Mouse (Mus musculus) midbrain, embryonic 10.5 days (tissue): ENCODE results near the gene Prdx6. TPM values are rescaled to one million over a fixed set of nuclear protein-coding genes. Genes with fewer than 3 reads are reported as not detected.

Experiments
- DNase-seq: peaks from one replicate; pipeline ENCODE4 v3.0.0-alpha.2; 2017; ENCODE audit warnings: low spot score
- H3K27ac ChIP-seq: fragments of 300-500 bp; sonication (generic); replicated peaks from 2 replicates; pipeline ENCODE4 v1.5.1; 2016; ENCODE audit warnings: mild to moderate bottlenecking
- H3K27me3 ChIP-seq: fragments of 300-500 bp; sonication (generic); 2 replicates; pipeline ENCODE4 v1.6.1; 2016; ENCODE audit warnings: low read depth, mild to moderate bottlenecking; ENCODE audit not compliant: poor library complexity, severe bottlenecking
- H3K36me3 ChIP-seq: fragments of 300-500 bp; sonication (generic); 2 replicates; pipeline ENCODE4 v1.6.1; 2016; ENCODE audit warnings: mild to moderate bottlenecking, moderate library complexity
- H3K4me1 ChIP-seq: fragments of 300-500 bp; sonication (generic); 2 replicates; pipeline ENCODE4 v1.6.1; 2016
- H3K4me3 ChIP-seq: fragments of 300-500 bp; sonication (generic); 2 replicates; pipeline ENCODE4 v1.5.1; 2016; ENCODE audit warnings: mild to moderate bottlenecking, moderate library complexity
- H3K9me3 ChIP-seq: fragments of 300-500 bp; sonication (generic); replicated peaks from 2 replicates; pipeline ENCODE4 v1.6.1; 2016; ENCODE audit warnings: mild to moderate bottlenecking
- WGBS: fragments of 180-500 bp; shearing (Covaris S2); methylation state at CpG from one replicate; pipeline ENCODE4 v1.1.7; 2016; 5-methylcytosine and 5-hydroxymethylcytosine counted together
- polyA plus RNA-seq: library from polyadenylated mRNA; unstranded; fragments of >200 nt; fragmentation: Nextera tagmentation; extraction: Ambion mirVana; gene quantifications from 2 replicates; pipeline ENCODE4 v1.2.1, GENCODE M21; 2016

The Prdx6 gene
- 419 and 505 TPM in 2 replicates for polyA plus RNA-seq

DNA sequence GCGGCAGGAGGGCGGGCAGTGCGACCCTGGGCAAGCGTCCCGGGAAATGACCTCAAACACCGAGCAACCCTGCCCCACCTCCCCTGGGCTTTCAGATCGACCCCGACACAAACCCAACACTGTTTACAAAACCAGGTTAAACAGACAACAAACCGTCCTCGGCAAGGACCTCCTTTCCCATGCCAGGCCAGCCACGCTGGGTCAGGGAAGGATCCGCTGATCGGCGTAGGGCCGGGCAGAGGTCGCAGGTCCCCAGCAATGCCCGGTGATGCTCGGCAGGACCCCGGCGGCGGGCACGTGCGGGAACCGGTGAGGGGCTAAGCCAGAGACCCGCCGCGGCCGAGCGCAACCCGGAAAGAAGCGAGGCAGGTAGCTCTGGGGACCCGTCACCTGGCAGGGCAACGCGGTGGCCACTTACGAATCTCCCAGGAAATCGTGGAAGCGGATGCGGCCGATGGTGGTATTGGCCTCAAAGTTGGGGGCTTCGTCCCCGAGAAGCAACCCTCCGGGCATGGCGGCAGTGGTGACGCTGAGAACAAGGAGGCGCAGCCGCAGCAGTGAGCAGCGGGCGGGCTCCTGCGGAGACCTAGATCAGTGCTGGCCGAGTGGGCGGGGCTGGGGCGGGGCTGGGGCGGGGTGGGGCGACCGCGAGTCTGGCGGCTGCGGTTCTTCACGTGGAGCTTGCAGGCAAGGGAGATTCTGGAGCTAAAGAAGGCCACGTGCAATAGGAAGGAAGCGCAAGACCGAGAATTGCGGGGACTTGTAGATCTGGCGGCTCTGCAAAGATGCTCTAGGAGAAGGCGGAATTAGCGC, at the start of gene Prdx6:
Gene Prdx6, minus strand, starts transcription at position 616 of the 813 bp plus-strand sequence.
- Histone ChIP-seq H3K27ac (peak within 1 kb of the TSS; percentile 94), H3K9me3 (no peaks in the 10 kb centered on the region), H3K27me3 (peaks cover 24% of the 10 kb centered on the region), H3K4me1 (peaks cover 40% of the 10 kb centered on the region), H3K4me3 (peak within 1 kb of the TSS; percentile 88), H3K36me3 (peaks cover 18% of the 10 kb centered on the region)
- 1% methylated on average over 66 of the region's 66 CpGs for WGBS
- peak; percentile 90 for DNase-seq

DNA sequence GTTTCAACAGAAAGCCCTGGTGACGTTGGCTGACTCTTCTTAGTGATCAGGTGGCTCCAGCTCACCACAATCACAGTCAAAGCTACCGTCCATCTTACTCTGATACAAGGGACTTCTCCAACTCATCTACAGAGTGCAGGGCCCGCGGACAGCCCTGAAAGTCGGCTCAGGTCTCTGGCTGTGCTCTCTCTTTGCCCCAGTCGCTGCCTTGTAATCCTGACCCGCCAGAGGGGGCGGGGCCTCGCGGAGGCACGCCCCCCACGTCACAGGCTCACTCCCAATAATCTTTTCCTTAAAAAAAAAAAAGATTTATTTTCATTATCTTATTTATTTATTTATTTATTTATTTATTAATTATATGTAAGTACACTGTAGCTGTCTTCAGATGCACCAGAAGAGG, 37.2 kb upstream of the Prdx6 start:
- DNase-seq: no peak
- H3K27me3 ChIP-seq: no peaks in the 10 kb centered on the region
- H3K4me1 ChIP-seq: no peaks in the 10 kb centered on the region
- H3K36me3 ChIP-seq: no peaks in the 10 kb centered on the region
- 53% methylated on average over 12 of the region's 12 CpGs for WGBS
- H3K27ac ChIP-seq: no peak overlapping the region
- no peaks in the 10 kb centered on the region for H3K9me3 ChIP-seq
- H3K4me3 ChIP-seq: no peak overlapping the region

DNA sequence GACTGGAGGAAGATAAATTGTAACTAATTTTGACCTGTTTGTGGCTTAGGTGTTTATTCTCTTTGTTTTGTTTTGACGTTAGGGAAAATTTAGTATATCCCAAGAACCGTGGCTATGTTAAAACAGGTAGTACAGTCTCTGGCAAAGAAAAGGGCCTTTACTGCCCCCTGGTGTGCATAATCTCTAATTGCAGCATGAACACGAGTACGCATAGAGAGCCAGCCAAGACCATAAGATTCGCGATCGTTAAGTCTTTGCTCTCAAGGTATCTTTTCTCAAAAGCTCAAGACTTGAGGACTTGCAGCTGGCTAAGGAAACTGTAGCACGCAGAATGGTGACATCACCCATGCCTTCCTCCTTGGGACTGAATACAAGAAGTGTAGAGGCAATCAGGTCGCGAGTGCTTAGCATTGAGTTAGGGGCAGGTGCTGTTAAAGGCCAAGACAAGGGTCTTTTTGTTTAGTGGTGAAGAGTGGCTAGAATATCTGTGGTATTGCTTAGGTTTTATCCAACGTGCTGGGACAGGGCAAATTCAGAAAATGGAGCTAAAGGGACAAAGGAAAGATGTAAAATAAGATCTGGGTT, 35.8 kb upstream of the Prdx6 start:
- Histone ChIP-seq H3K9me3 (no peaks in the 10 kb centered on the region), H3K36me3 (no peaks in the 10 kb centered on the region), H3K4me3 (no peak overlapping the region), H3K4me1 (no peaks in the 10 kb centered on the region), H3K27me3 (no peaks in the 10 kb centered on the region), H3K27ac (no peak overlapping the region)
- WGBS: 43% methylated on average over 11 of the region's 11 CpGs
- peak; percentile 39 for DNase-seq

DNA sequence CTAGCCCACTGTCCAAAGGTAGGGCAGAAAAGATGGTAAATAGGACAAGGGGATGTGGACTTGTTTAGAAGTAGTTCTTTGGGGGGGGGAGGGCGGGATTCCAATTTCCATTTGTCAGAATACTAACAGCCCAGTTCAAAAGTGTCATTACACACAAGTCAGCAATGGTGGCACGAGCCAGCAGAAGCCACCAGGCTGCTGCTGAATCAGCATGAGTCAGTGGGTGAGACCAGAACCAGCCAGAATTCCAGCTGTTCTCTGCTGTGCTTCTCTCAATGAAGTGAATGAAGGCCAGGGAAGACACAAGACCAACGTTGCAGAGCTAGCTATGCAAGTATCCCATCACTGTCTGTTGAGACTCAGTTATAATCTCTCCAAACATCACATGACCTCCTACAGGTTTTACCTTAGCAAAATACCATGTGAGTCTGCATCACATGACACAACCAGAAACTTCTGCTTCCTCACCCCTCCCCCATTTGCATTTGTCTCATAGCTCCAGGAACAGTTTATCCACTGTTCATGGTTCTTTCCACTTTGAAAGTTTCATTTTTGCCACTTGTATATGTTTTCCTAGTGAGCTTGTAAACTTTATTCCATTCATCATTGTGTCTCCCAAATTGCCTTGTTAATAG, 30.2 kb upstream of the Prdx6 start:
- 80% methylated on average over 3 of the region's 3 CpGs for WGBS
- no peak overlapping the region for H3K27ac ChIP-seq

DNA sequence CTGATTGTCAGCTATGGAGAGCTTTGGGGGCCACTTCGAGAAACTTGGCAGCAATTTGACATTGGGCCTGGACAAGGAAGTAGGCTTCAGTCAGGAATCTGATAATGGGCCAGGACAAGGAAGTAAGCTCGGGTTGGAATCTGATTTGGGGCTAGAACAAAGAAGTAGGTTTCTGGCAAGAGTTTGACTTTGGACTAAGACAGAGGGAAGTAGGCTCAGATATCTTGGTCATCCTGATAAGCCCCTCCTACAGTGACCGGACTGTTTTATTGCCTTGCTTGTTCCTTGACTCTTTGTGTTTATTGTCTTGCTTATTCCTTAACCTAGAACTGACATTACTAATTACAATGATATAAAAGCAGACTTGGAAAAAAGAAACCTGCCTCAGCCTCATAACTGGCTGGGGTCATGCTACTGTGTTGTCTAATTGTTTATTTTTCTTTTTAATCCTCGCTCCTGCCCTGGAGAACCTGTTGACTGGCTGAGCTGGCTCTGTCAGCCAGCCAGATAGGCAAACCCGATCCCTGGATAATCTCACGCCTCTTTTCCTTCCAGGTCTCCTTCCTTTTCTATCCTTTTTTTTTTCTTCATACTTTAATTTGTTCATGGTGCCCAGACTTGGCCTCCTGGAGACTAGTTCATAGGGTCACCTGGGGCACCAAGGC, 28.4 kb upstream of the Prdx6 start:
- no peaks in the 10 kb centered on the region for H3K27me3 ChIP-seq
- no peaks in the 10 kb centered on the region for H3K9me3 ChIP-seq
- no peak overlapping the region for H3K4me3 ChIP-seq
- DNase-seq: no peak
- H3K36me3 ChIP-seq: no peaks in the 10 kb centered on the region
- WGBS: 76% methylated on average over 6 of the region's 6 CpGs
- H3K4me1 ChIP-seq: no peaks in the 10 kb centered on the region
- H3K27ac ChIP-seq: no peak overlapping the region

More for the DNA sequence above, 30.2 kb upstream of the Prdx6 start:
- no peaks in the 10 kb centered on the region for H3K27me3 ChIP-seq
- no peaks in the 10 kb centered on the region for H3K4me1 ChIP-seq
- no peak overlapping the region for H3K4me3 ChIP-seq
- DNase-seq: no peak
- no peaks in the 10 kb centered on the region for H3K9me3 ChIP-seq
- H3K36me3 ChIP-seq: no peaks in the 10 kb centered on the region

DNA sequence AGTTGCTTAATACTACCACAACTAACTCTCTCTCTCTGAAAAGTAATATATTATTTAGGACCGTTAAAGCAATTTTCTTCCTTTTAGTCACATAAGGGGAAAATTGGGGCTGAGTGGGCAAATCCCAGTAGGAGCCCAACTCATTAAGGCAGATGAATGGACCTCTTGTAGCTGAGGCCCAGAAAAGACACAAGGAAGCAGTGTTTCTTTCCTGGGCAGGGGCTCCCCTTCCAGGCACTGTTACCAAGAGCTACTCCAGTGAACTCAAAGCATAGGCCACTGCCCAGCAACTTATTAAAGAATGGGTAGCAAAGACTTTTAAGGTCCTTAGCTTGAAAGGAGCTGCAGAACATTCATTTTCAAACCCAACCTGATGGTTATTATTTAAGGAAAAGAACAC, 22.5 kb upstream of the Prdx6 start:
- 51% methylated on average over 1 of the region's 1 CpGs for WGBS
- no peak for DNase-seq
- H3K36me3 ChIP-seq: no peaks in the 10 kb centered on the region
- H3K9me3 ChIP-seq: no peaks in the 10 kb centered on the region
- H3K4me3 ChIP-seq: no peak overlapping the region
- no peaks in the 10 kb centered on the region for H3K27me3 ChIP-seq
- H3K27ac ChIP-seq: no peak overlapping the region
- H3K4me1 ChIP-seq: no peaks in the 10 kb centered on the region

DNA sequence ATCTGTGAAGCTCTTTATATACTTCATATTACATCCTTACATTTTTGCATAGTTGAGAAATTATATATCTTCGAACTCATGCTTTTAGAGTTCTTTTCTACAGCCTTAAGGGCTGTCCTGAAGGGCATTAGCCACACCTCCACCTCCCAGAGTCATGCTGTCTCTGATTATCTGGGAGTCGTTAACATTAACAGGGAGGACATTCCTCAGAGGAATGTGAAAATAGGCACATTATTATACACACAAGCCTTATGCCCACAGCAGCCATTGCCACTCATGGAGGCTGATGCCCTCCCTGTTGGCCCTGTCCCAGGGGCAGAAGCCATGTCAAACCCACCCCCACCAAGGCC, 20.4 kb upstream of the Prdx6 start:
- H3K4me1 ChIP-seq: 0 out of 2 replicates have a peak, but pooled peaks cover 2% of the 10 kb centered on the region

DNA sequence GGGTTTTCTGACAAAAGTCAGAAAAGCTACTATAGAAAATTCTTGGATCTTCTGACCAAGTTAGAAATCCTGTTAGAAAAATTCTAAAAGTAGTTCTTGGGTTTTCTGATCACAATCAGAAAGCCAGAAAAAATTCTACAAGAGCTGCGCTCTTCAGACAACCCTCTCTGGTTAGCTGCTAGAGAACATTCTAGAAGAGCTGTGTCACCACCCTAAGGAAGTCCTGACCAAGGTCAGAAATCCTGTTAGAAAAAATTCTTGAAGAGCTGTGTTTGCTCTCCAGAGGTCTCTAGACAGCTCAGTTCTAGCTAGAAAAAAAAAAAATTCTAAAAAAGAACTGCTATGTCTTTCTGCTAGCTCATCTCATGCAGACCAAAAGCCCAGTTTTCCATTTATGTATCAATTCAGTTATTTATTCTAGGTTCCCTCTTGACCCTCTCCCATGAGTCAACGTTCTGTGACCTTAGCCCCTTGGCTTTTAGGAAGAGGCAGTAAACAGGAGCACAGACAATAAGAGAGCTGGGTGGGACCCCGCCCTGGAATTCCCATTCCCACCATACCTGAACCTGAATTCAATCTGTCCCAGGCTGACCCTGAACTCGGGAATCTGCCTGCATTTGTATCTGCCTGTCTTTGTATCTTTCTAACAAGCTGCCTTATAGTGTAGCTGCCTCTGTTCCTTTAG, 19.9 kb upstream of the Prdx6 start:
- Histone ChIP-seq H3K9me3 (no peaks in the 10 kb centered on the region), H3K27ac (no peak overlapping the region), H3K36me3 (no peaks in the 10 kb centered on the region), H3K4me3 (no peak overlapping the region), H3K4me1 (0 out of 2 replicates have a peak, but pooled peaks cover 2% of the 10 kb centered on the region), H3K27me3 (no peaks in the 10 kb centered on the region)
- DNase-seq: no peak
- WGBS: 81% methylated on average over 4 of the region's 4 CpGs

More for the DNA sequence above, 20.4 kb upstream of the Prdx6 start:
- Histone ChIP-seq H3K27me3 (no peaks in the 10 kb centered on the region), H3K36me3 (no peaks in the 10 kb centered on the region), H3K9me3 (no peaks in the 10 kb centered on the region), H3K27ac (no peak overlapping the region), H3K4me3 (no peak overlapping the region)
- 83% methylated on average over 2 of the region's 2 CpGs for WGBS
- DNase-seq: no peak

DNA sequence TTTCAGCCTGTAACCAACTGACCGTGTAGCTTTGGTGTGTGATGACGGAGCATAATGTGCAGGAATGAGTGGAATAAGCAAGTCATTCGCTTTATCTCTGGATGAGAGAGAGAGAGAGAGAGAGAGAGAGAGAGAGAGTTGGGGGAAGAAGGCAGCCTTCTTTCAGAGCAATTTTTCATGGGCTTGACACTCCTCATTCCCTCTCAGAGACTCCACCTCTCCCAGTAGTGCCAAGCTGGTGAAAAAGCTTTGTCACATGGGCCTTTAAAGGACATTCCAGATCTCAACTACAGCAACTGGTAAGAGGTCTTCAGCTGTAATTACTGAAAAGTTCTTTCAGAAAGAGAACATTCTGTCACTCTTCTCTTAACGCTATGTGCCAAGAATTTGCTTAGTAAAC, 18.3 kb upstream of the Prdx6 start:
- DNase-seq: no peak
- no peak overlapping the region for H3K4me3 ChIP-seq
- H3K27ac ChIP-seq: no peak overlapping the region
- 88% methylated on average over 4 of the region's 4 CpGs for WGBS
- H3K27me3 ChIP-seq: no peaks in the 10 kb centered on the region
- H3K9me3 ChIP-seq: no peaks in the 10 kb centered on the region
- 0 out of 2 replicates have a peak, but pooled peaks cover 2% of the 10 kb centered on the region for H3K4me1 ChIP-seq
- no peaks in the 10 kb centered on the region for H3K36me3 ChIP-seq

DNA sequence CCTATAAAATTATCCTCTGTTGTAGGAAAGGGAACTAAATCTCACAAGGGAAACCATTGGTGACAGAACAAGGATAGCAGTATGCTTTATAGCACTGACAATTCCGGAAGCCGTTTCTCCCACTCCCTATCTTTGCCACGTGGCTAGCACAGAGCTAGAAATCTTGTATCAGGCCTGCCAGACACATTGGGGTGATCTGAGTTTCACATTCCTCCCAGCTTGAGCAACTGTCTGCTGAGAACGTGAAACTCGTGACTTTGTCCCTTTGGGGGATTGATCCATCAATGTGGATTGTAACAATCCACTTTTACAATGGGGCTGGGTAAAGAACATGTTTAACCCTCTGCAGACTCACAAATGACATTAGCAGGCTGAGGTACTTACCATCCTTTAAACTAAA, 17.9 kb upstream of the Prdx6 start:
- Histone ChIP-seq H3K9me3 (no peaks in the 10 kb centered on the region), H3K27ac (no peak overlapping the region), H3K4me1 (0 out of 2 replicates have a peak, but pooled peaks cover 2% of the 10 kb centered on the region), H3K4me3 (no peak overlapping the region), H3K36me3 (no peaks in the 10 kb centered on the region), H3K27me3 (no peaks in the 10 kb centered on the region)
- DNase-seq: no peak
- 67% methylated on average over 5 of the region's 5 CpGs for WGBS

DNA sequence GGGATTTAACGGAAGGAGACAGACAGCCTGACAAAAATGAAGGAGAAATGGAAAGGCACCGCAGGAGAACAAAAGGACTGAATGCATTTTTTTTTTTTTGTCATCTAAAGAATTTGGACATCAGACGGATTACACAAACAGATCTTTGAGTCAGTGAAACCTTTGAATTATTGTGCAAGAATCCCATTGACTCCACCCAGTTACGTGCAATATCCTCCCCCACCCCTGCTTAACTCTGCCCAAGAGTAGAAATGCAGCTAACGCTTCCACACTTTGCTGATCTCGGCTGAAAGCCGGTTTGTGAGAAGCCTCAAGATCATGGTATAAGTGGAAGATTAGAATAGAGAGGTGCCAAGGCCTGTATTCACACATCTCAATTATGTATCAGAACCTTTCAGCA, 17.1 kb upstream of the Prdx6 start:
- DNase-seq: no peak
- H3K27ac ChIP-seq: no peak overlapping the region
- H3K9me3 ChIP-seq: no peaks in the 10 kb centered on the region
- H3K27me3 ChIP-seq: no peaks in the 10 kb centered on the region
- no peaks in the 10 kb centered on the region for H3K36me3 ChIP-seq
- H3K4me1 ChIP-seq: 0 out of 2 replicates have a peak, but pooled peaks cover 2% of the 10 kb centered on the region
- 72% methylated on average over 7 of the region's 7 CpGs for WGBS
- no peak overlapping the region for H3K4me3 ChIP-seq

DNA sequence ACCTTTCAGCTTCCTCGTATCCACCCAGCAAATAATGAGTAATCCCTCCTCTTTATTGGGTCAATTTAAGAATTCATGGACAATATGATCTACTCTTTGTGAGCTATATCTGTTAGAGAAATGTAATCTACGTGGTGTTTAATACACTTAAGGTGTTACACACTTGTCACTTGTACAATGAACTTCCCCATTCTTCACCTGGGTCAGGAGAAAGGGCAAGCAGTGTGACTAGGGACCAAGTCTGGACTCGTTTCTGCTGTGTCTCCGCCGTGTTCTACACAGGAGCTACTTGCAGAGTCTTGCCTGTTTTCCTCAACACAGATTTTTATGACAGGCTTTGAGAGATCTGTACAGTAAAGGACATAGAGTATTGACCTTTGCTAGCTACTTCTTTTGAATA, 13.9 kb upstream of the Prdx6 start:
- 86% methylated on average over 5 of the region's 5 CpGs for WGBS
- DNase-seq: no peak
- H3K4me3 ChIP-seq: no peak overlapping the region
- H3K36me3 ChIP-seq: no peaks in the 10 kb centered on the region
- H3K9me3 ChIP-seq: no peaks in the 10 kb centered on the region
- H3K27ac ChIP-seq: no peak overlapping the region
- no peaks in the 10 kb centered on the region for H3K27me3 ChIP-seq
- 0 out of 2 replicates have a peak, but pooled peaks cover 2% of the 10 kb centered on the region for H3K4me1 ChIP-seq
